Mouse (Mus musculus): ENCODE data around the gene Ifi35.

DNA sequence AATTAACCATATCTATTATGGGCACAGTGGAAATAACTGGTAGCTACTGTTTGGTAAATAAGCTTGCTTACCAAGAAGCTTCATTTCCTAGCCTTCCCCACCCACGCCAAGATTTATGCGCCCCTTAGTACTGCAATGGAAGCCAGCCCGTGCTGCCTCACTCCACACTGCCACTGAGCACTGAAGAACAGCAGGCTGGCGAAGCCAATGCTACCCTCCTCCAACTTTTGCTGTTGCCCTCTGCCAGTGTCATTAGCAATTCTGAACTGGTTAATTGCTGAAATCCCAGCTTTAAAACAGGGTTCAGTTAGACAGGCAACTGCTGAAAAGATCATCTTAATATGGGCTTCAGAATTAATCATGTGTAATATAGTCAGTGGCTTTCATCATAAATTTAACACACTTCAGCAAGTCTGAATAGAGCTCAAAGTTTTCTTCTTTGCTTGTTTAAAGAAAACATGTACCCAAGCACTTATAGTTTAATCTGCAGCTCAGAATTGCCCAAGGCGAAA is 58.1 kb downstream of the Ifi35 start:
- TF ChIP-seq POLR2A (IDR thresholded peaks at IDR 0.05; ENCODE audit: borderline replicate concordance, low read depth, low read length) (no peak), CTCF (IDR thresholded peaks at IDR 0.05; ENCODE audit: low read depth, low read length) (no peak)
